In genomic region chr7:68030846-68031245, GRCm38 (mm10) we compare ENCODE assay signal across 10 mouse cellular contexts.
DNase-seq lines count a peak whose midpoint lies in the region; ATAC-seq and TF ChIP-seq lines count a peak whose summit lies in the region.
"Had no signal": no experiment of that assay in that cellular context is flagged by ENCODE, and none has a peak within 500 bp of the region (broad histone marks: within the 10 kb centered on the region; RNA-seq: fewer than 3 reads in every experiment).

No protein-coding gene starts in this region.

- H3K27me3 ChIP-seq in heart, embryonic 11.5 days (ENCODE audit: control insufficient read depth, insufficient read depth, low read length), result no peaks in the 10 kb centered on the region
- no peaks in the 10 kb centered on the region for H3K27me3 ChIP-seq in lung, postnatal 0 days (replicated peaks; ENCODE audit: insufficient read depth, low read length)

- no peaks in the 10 kb centered on the region for H3K36me3 ChIP-seq in heart, embryonic 11.5 days (ENCODE audit: control insufficient read depth, insufficient read depth, low read length)
- no peaks in the 10 kb centered on the region for H3K36me3 ChIP-seq in lung, postnatal 0 days (ENCODE audit: insufficient read depth, low read length)
- H3K36me3 ChIP-seq: G1E had no signal

- H3K9ac ChIP-seq in heart, embryonic 11.5 days (ENCODE audit: low read depth, low read length), result no peak overlapping the region
- H3K9ac ChIP-seq in lung, postnatal 0 days (replicated peaks; ENCODE audit: low read depth), result no peak overlapping the region

- no peak overlapping the region for H3K4me3 ChIP-seq in heart, embryonic 11.5 days (ENCODE audit: low read depth, low read length)
- H3K4me3 ChIP-seq in lung, postnatal 0 days (ENCODE audit: low read depth, low read length), result no peak overlapping the region

- H3K4me2 ChIP-seq in heart, embryonic 11.5 days, result no peak overlapping the region
- peak overlapping the region; percentile 30; the same call in 1 of the 2 replicates for H3K4me2 ChIP-seq in lung, postnatal 0 days (replicated peaks; ENCODE audit: low read depth, low read length)
- H3K4me2 ChIP-seq: liver, embryonic 11.5 days had no signal

- H3K27ac ChIP-seq in heart, embryonic 11.5 days (ENCODE audit: low read depth, low read length), result 0 out of 2 replicates have a peak overlapping the region, but pooled peaks have one; percentile 54
- no peak overlapping the region for H3K27ac ChIP-seq in lung, postnatal 0 days (ENCODE audit: low read length)

- DNase-seq in heart, adult 8-10 months (ENCODE audit: low spot score), result no peak
- peak; percentile 24 for DNase-seq in 416B (ENCODE audit: low read depth)
- DNase-seq in cerebellum, adult 11-12 months, result peak; percentile 82
- peak; percentile 65 for DNase-seq in lung, postnatal 0 days (ENCODE audit: low spot score)
- no peak for DNase-seq in B cell, adult 2 months
- no peak for DNase-seq in embryo, embryonic 9.5 days (ENCODE audit: extremely low spot score)

- H3K4me1 ChIP-seq in heart, embryonic 11.5 days (ENCODE audit: control insufficient read depth, insufficient read depth, low read length), result peaks cover 40% of the 10 kb centered on the region
- peaks cover 11% of the 10 kb centered on the region; the same call in 1 of the 2 replicates for H3K4me1 ChIP-seq in lung, postnatal 0 days (ENCODE audit: insufficient read depth, low read depth, low read length)

- TF ChIP-seq EP300 in lung, postnatal 0 days (IDR thresholded peaks at IDR 0.05), result 0 out of 2 replicates have a peak, but pooled peaks have one; percentile 30

- 35% methylated on average over 9 of the region's 9 CpGs for WGBS in heart, embryonic 11.5 days (ENCODE audit: insufficient replicate concordance)
- WGBS in lung, postnatal 0 days, result 33% methylated on average over 9 of the region's 9 CpGs

- H3K9me3 ChIP-seq in heart, embryonic 11.5 days (replicated peaks; ENCODE audit: control insufficient read depth, low read length), result no peaks in the 10 kb centered on the region
- H3K9me3 ChIP-seq in lung, postnatal 0 days (ENCODE audit: low read length), result no peaks in the 10 kb centered on the region

- ATAC-seq in heart, embryonic 11.5 days (replicated peaks; ENCODE audit: insufficient number of reproducible peaks, low FRiP score, low TSS enrichment), result no peak
- peak; percentile 84 for ATAC-seq in lung, postnatal 0 days
- no peak for ATAC-seq in activated CD4-positive, CD25-positive, alpha-beta regulatory T cell, adult 4 months

- TF ChIP-seq CTCF in lung, postnatal 0 days (IDR thresholded peaks at IDR 0.05), result no peak

Comparison
In these comparisons a context has a peak if more than half of its experiments do, and no peak if none do; other contexts are left out.
1. DNase-seq: peak in 416B (single experiment), cerebellum, adult 11-12 months (single experiment) and lung, postnatal 0 days (single experiment); none in heart, adult 8-10 months (single experiment), B cell, adult 2 months (0 of 2) and embryo, embryonic 9.5 days (single experiment).